Mouse (Mus musculus) R1 (cell line): ENCODE results near the gene Tacr3.

Source experiments
- DNase-seq: peaks from one replicate; pipeline ENCODE4 v3.0.0-alpha.2; 2018; ENCODE audit warnings: low read depth, low spot score

The Tacr3 gene

GRCm38 (mm10) chr3:134828875-134829530 is at the start of gene Tacr3:
TSS of gene Tacr3 (plus strand) at chr3:134829007.
- peak; percentile 17 for DNase-seq

DNA sequence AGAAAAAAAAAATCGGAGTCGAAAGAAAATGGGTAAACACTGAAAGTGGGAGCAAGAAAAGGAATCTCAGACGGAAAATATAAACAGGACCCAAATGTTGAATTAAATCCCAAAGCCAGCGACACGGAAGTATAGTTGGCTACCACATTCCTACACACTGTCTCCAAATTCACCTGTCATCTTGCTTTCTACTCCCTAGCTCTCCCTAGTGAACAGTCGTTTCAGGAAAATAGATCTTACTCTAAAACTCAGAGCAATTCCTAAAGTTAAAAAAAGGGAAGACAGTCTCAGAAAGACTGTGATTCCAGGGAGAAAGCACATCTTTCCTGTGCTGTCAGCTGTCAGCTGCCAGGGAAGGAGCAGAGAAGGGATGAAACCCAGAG is 324 bp upstream of the Tacr3 start:
- DNase-seq, result no peak

GRCm38 (mm10) chr3:134829531-134829921 is 719 bp downstream of the Tacr3 start:
- no peak for DNase-seq

- no peak for DNase-seq
Observed at GRCm38 (mm10) chr3:134851342-134851741, 22.5 kb downstream of the Tacr3 start.

GRCm38 (mm10) chr3:134877701-134878100 is 48.9 kb downstream of the Tacr3 start:
- DNase-seq, result no peak

DNA sequence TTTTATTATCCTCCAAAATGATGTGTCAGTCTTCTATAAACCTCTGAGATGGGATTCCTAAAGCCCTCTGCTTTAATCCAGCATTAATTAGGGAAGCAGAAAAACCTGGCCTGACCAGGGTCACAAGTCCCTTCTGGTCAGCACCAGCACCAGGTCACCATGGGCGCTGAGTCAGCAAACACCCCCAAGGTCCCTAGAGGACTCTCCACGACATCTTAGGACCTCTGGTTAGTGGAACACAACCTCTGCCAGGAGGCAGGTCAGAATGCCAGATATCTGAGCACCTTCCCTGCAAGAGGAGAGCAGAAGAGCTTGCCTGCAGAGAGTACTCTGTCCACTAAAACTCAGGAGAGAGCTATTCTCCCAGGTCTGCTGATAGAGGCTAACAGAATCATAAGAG is 67.0 kb downstream of the Tacr3 start:
- no peak for DNase-seq

DNA sequence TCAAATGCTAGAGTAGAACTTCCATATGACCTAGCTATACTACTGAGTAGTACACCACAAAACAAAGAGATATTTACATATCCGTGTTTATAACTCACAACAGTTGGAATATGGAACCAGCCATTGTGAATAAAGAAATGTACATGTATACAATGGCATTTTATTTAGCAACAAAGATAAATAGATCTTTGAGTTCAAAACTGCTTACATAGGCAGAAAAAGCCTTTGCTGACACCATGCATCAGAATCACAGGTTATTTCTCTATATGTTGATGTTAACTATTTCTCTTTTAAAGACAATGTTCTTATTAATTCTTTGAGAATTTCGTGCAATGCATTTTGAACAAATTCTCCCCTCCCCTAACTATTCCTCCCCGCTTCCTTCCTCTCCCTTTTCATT is 80.1 kb downstream of the Tacr3 start:
- no peak for DNase-seq

- DNase-seq, result no peak
Observed at GRCm38 (mm10) chr3:134934703-134935102, 105.9 kb downstream of the Tacr3 start.

DNA sequence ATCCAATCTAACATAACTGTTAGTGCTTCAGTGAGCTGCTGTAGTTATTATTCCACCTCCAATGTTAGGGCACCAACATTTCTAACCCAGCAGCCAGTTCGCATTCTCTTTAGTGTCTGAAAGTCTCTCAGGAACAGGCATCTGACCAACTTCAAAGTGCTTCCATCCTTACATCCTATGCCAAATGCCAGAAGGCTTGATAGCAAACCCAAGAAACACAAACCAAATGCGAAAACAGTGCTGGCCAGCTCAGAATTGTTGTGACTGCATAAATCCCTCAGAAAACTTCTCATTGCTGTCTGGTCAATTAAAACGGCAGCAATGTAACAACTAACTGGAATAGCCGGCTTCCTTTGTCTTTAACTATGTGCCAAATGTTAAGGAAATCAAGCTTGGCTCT is 106.7 kb downstream of the Tacr3 start:
- DNase-seq, result no peak

DNA sequence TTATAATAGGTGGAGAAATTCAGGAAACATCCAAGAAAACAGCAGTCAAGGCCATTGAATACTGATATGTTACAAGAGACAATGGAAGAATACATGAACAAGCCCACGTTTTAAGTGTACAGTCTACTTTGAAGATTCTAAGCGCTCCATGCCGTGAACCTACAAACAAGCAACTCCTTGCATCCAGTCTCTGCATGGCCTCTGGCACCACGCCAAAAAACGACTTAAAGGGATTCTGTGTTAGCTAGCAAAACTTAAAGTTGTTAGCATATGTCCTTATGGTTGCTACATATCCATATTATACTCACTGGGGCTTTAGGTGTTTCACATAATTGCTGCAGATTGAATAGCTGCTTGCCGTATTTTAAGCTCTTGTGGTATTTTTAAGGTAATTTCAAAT is 134.7 kb downstream of the Tacr3 start:
- DNase-seq, result peak; percentile 16

- DNase-seq, result no peak
Observed at GRCm38 (mm10) chr3:134978902-134979301, 150.1 kb downstream of the Tacr3 start.

GRCm38 (mm10) chr3:134980140-134980539 is 151.3 kb downstream of the Tacr3 start:
- no peak for DNase-seq
